Mouse (Mus musculus) thymus, adult 2 months (tissue): ENCODE results near the gene Sik3.

Source experiments
- CTCF ChIP-seq: fragments of 200-500 bp; IDR thresholded peaks from 2 replicates; pipeline ENCODE4 v1.5.1; 2012; ENCODE audit warnings: mild to moderate bottlenecking, control low read depth, low read length, moderate library complexity, borderline replicate concordance; ENCODE audit not compliant: control insufficient read depth, poor library complexity, insufficient read depth; ENCODE audit errors: extremely low read depth
- POLR2A ChIP-seq: fragments of 200-500 bp; IDR thresholded peaks from 2 replicates; pipeline ENCODE4 v1.6.1; 2012; ENCODE audit warnings: mild to moderate bottlenecking, low read length, control low read depth, moderate library complexity; ENCODE audit not compliant: control insufficient read depth, poor library complexity, insufficient read depth; ENCODE audit errors: extremely low read depth

DNA sequence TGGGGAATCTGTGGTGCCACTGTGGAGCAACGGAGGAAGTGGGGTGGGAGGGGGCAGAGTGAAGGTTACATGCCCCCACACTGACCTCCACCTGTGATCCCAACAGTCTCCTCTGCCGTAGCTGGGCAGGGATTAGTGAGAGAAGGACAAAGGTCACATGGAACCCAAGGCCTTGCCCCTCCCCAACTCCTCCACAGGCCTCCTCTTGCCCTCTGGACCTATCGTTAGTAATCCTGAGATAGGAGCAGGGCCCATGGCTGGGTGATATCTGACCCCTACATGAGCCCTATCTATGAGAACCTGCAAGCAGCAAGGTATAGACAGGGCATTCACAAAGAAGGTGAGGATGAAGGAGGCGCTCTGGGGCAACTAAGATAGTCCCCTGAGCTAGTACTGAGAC lies 223.0 kb downstream of the Sik3 start:
- TF ChIP-seq CTCF (no peak), POLR2A (no peak)
